Mouse (Mus musculus): ENCODE data around the gene Msi2. TPM values are rescaled to one million over a fixed set of nuclear protein-coding genes. Genes with fewer than 3 reads are reported as not detected.
A peak's percentile ranks its signal among the peaks of the same experiment; 100 is the strongest.

Msi2 gene
- total and polyA plus RNA-seq, 2 experiments from 2014 or later: 26.9 to 133 TPM

DNA sequence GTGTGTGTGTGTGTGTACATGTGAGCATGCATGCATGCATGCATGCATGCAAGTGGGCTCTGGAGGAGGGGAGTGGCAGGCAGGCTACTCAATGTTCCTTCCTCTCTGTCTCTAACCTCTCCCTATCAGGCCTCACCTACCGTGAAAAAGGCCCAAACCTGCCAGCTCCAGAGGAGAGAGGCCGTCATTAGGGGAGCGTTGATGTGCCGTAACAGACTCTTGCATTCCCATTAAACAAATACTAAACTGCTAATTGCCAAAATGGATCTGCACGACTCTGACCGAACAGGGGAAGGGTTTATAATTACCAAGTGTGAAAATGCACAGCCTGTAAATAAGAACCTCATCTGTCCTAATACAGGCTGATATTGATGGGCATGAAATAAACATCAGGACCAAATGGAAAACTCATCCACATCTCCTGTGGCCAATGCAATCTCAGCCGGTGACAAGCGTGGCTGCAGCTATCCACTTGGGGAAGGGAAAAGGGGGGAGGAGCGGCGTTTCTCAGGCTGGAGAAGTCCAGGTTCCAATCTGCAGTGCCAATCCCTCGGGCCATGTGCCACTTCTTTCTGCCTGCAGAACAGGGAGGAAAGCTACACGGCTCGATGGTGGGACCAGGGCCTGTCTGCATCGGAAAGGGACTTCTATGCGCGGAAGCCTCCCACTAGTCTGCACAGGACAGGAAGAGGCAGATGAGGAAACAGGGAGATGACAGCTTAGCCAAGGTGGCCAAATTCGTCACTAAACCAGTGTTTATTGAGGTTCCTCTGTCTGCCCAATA is 229.2 kb downstream of the Msi2 start:
- Histone ChIP-seq H3K27ac (ENCODE audit: low read depth, low read length) (peak overlapping the region; percentile 52), H3K36me3 (ENCODE audit: insufficient read depth, low read length) (no peaks in the 10 kb centered on the region), H3K27me3 (ENCODE audit: insufficient read depth, low read length) (no peaks in the 10 kb centered on the region), H3K4me2 (ENCODE audit: low read depth, low read length, poor library complexity, severe bottlenecking) (no peak overlapping the region), H3K9ac (replicated peaks; ENCODE audit: low read length, poor library complexity, severe bottlenecking) (no peak overlapping the region), H3K9me3 (ENCODE audit: low read length) (no peaks in the 10 kb centered on the region), H3K4me1 (ENCODE audit: insufficient read depth, low read length) (peaks cover 6% of the 10 kb centered on the region; the same call in 1 of the 2 replicates), H3K4me3 (ENCODE audit: low read depth, low read length) (no peak overlapping the region)
- DNase-seq (ENCODE audit: low spot score): peak; percentile 55
- WGBS: 49% methylated on average over 17 of the region's 17 CpGs
- no peak for TF ChIP-seq CTCF (IDR thresholded peaks at IDR 0.05)
- 0 out of 2 replicates have a peak, but pooled peaks have one; percentile 16 for ATAC-seq (ENCODE audit: low FRiP score)

DNA sequence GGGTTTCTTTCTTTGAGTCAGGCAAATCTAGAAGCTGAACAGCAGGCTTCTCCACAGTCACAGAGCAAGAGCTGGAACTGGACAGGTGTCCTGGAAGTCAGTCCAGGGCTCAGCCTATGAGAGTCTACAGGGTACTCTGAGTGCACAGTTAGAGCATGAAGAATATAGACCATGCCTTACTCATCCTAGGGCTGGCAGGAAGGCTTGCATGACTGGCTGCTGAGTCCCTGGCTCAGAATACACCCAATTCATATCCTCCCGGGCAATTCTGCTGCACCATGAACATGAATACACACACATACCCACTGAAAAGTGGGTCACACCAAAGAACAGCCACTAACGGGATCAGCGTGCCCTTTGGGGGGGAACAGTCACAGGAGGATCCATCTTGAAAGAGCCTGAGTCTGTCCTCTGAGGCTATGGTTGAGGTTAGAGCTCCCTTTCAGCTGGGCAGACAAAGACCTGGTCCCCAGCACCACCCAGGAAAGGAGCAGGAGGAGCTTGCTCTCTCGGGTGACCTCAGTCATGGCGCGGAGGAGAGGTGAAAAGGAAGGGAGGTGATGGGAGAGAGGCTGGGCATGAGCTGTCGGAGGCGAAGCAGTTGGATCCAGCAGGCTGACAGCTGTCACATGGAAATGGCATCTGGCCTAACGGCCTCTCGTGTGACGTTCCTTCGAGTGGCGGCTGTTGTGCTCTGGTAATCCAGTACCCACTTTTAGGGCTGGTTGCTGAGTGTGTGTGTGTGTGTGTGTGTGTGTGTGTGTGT is 230.0 kb downstream of the Msi2 start:
- Histone ChIP-seq H3K4me3 (ENCODE audit: low read depth, low read length) (no peak overlapping the region), H3K4me1 (ENCODE audit: insufficient read depth, low read length) (peaks cover 10% of the 10 kb centered on the region; the same call in 1 of the 2 replicates), H3K9me3 (ENCODE audit: low read length) (no peaks in the 10 kb centered on the region), H3K27me3 (ENCODE audit: insufficient read depth, low read length) (no peaks in the 10 kb centered on the region), H3K9ac (replicated peaks; ENCODE audit: low read length, poor library complexity, severe bottlenecking) (no peak overlapping the region), H3K27ac (ENCODE audit: low read depth, low read length) (no peak overlapping the region), H3K36me3 (ENCODE audit: insufficient read depth, low read length) (no peaks in the 10 kb centered on the region), H3K4me2 (ENCODE audit: low read depth, low read length, poor library complexity, severe bottlenecking) (no peak overlapping the region)
- no peak for TF ChIP-seq CTCF (IDR thresholded peaks at IDR 0.05)
- DNase-seq (ENCODE audit: low spot score) (peak; percentile 71), ATAC-seq (ENCODE audit: low FRiP score) (no peak; the same call in 1 of the 2 replicates)
- 51% methylated on average over 13 of the region's 13 CpGs for WGBS

DNA sequence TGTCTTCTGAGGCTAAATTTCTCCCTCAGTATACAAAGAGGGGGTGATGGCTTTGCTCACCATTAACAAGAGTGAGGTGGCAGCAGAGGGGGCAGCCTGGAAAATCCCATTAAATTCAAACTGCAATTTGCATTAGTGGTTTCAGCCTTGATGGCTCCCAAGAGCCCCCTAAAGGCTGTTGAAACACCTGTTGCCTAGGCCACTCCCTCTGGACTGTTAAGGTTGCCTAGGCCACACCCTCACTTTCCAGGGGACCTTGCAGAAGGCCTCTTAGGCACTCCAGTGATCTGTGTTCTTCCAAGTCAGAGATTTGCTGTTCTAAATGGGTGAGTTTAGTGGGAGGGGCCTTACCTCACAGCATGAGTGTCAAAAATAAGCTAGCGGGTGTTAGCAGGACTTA is 232.3 kb downstream of the Msi2 start:
- H3K4me3 ChIP-seq (ENCODE audit: low read depth, low read length): no peak overlapping the region
- no peaks in the 10 kb centered on the region for H3K36me3 ChIP-seq (ENCODE audit: insufficient read depth, low read length)
- H3K9ac ChIP-seq (replicated peaks; ENCODE audit: low read length, poor library complexity, severe bottlenecking): no peak overlapping the region
- H3K4me2 ChIP-seq (ENCODE audit: low read depth, low read length, poor library complexity, severe bottlenecking): no peak overlapping the region
- 75% methylated on average over 1 of the region's 1 CpGs for WGBS
- no peak; the same call in 1 of the 2 replicates for TF ChIP-seq CTCF (IDR thresholded peaks at IDR 0.05)
- no peak for DNase-seq (ENCODE audit: low spot score)
- H3K9me3 ChIP-seq (ENCODE audit: low read length): no peaks in the 10 kb centered on the region
- no peak overlapping the region for H3K27ac ChIP-seq (ENCODE audit: low read depth, low read length)
- H3K4me1 ChIP-seq (ENCODE audit: insufficient read depth, low read length): peaks cover 30% of the 10 kb centered on the region
- no peaks in the 10 kb centered on the region for H3K27me3 ChIP-seq (ENCODE audit: insufficient read depth, low read length)
- ATAC-seq (ENCODE audit: low FRiP score): no peak

DNA sequence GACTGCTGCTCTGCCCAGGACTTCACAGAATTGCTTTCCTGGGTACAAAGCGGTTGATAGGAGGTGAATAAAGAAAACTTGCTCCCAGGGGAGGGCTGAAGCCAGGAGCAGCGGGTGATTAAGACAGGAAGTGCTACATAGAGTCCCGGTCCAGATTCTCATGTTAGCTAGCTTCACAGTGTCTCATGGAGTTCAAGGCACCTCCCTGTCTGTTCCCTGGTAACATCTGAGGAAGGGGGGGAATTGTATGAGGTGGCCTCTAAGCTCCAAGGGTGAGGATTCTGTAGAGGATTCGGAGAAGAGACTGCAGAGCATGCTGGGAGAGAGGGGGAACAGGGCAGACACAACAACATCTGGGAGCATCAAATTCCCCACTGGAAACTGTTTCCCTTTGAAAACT is 233.2 kb downstream of the Msi2 start:
- H3K27me3 ChIP-seq (ENCODE audit: insufficient read depth, low read length): no peaks in the 10 kb centered on the region
- H3K4me2 ChIP-seq (ENCODE audit: low read depth, low read length, poor library complexity, severe bottlenecking): no peak overlapping the region
- H3K36me3 ChIP-seq (ENCODE audit: insufficient read depth, low read length): no peaks in the 10 kb centered on the region
- 22% methylated on average over 4 of the region's 4 CpGs for WGBS
- no peak for DNase-seq (ENCODE audit: low spot score)
- ATAC-seq (ENCODE audit: low FRiP score): no peak
- no peaks in the 10 kb centered on the region for H3K9me3 ChIP-seq (ENCODE audit: low read length)
- peaks cover 33% of the 10 kb centered on the region for H3K4me1 ChIP-seq (ENCODE audit: insufficient read depth, low read length)
- H3K4me3 ChIP-seq (ENCODE audit: low read depth, low read length): no peak overlapping the region
- TF ChIP-seq CTCF (IDR thresholded peaks at IDR 0.05): no peak
- no peak overlapping the region for H3K27ac ChIP-seq (ENCODE audit: low read depth, low read length)
- H3K9ac ChIP-seq (replicated peaks; ENCODE audit: low read length, poor library complexity, severe bottlenecking): no peak overlapping the region

DNA sequence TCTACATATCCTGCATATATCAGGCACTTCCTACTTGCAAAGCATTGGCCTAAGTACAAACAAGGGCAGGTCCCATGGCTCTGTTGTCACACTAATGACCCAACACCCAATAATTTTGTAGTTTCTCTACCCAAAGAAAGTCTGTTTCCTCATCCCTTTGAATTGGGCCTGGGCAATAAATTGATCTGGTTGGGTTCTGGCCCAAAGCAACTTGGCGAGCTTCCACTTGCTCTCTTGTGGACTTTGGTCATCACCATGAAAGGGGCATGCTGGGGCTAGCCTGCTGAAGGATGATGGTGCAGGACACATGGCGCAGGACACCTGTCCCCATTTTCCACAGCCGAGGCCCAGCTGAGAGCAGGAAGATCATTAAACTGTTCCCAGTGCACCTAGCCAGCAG is 234.3 kb downstream of the Msi2 start:
- WGBS: 94% methylated on average over 3 of the region's 3 CpGs
- no peak overlapping the region for H3K27ac ChIP-seq (ENCODE audit: low read depth, low read length)
- H3K36me3 ChIP-seq (ENCODE audit: insufficient read depth, low read length): no peaks in the 10 kb centered on the region
- H3K9ac ChIP-seq (replicated peaks; ENCODE audit: low read length, poor library complexity, severe bottlenecking): no peak overlapping the region
- ATAC-seq (ENCODE audit: low FRiP score): no peak
- DNase-seq (ENCODE audit: low spot score): no peak
- H3K4me2 ChIP-seq (ENCODE audit: low read depth, low read length, poor library complexity, severe bottlenecking): no peak overlapping the region
- no peak overlapping the region for H3K4me3 ChIP-seq (ENCODE audit: low read depth, low read length)
- no peaks in the 10 kb centered on the region for H3K9me3 ChIP-seq (ENCODE audit: low read length)
- no peaks in the 10 kb centered on the region for H3K27me3 ChIP-seq (ENCODE audit: insufficient read depth, low read length)
- no peak for TF ChIP-seq CTCF (IDR thresholded peaks at IDR 0.05)
- peaks cover 35% of the 10 kb centered on the region for H3K4me1 ChIP-seq (ENCODE audit: insufficient read depth, low read length)

DNA sequence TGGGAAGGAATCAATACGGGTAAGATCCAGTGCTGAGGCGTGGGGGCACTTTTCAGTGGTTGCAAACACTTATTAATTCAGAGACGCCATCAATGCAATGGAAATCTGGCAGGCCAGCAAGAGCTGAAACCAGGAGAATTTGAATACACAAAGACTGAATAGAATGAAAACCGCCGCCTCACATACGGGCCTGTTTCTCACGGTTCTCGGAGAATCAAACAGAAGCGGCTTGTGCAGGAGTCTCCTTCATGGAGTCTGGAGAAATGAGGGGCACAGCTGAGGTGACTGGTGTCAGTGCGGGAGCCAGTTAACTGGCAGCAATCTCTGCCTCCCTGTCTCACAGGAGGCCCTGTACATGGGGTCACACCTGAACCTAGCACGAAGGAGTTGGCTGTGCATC is 235.7 kb downstream of the Msi2 start:
- WGBS: 15% methylated on average over 11 of the region's 11 CpGs
- no peak for TF ChIP-seq CTCF (IDR thresholded peaks at IDR 0.05)
- 0 out of 2 replicates have a peak overlapping the region, but pooled peaks have one; percentile 9 for H3K9ac ChIP-seq (replicated peaks; ENCODE audit: low read length, poor library complexity, severe bottlenecking)

More for the DNA sequence above, 235.7 kb downstream of the Msi2 start:
- DNase-seq (ENCODE audit: low spot score) (peak; percentile 65), ATAC-seq (ENCODE audit: low FRiP score) (peak; percentile 29; the same call in 1 of the 2 replicates)
- Histone ChIP-seq H3K27ac (ENCODE audit: low read depth, low read length) (peak overlapping the region; percentile 68), H3K9me3 (ENCODE audit: low read length) (no peaks in the 10 kb centered on the region), H3K4me3 (ENCODE audit: low read depth, low read length) (no peak overlapping the region), H3K36me3 (ENCODE audit: insufficient read depth, low read length) (no peaks in the 10 kb centered on the region), H3K4me2 (ENCODE audit: low read depth, low read length, poor library complexity, severe bottlenecking) (no peak overlapping the region), H3K4me1 (ENCODE audit: insufficient read depth, low read length) (peaks cover 34% of the 10 kb centered on the region), H3K27me3 (ENCODE audit: insufficient read depth, low read length) (no peaks in the 10 kb centered on the region)
